Mouse (Mus musculus) midbrain, embryonic 16.5 days (tissue): ENCODE data around the gene Ttc38. TPM values are rescaled to one million over a fixed set of nuclear protein-coding genes. Genes with fewer than 3 reads are reported as not detected.

Experiments used
- polyA plus RNA-seq: library from polyadenylated mRNA; unstranded; fragments of >200 nt; fragmentation: Nextera tagmentation; extraction: Ambion mirVana; gene quantifications from 2 replicates; pipeline ENCODE4 v1.2.1, GENCODE M21; 2015

Ttc38 gene
- polyA plus RNA-seq, 1 experiment from 2014 or later = 2.9 TPM

Other genes with a start within 250 kb of the Ttc38 start
- 22.6 and 25.3 TPM in 2 replicates for gene Wnt7b, start 249.8 kb upstream of the Ttc38 start, polyA plus RNA-seq
- 1.5 and 1.9 TPM in 2 replicates for gene Ppara, start 97.3 kb upstream of the Ttc38 start, polyA plus RNA-seq
- gene Cdpf1, start 20.6 kb upstream of the Ttc38 start, polyA plus RNA-seq = 18.9 and 26.3 TPM in 2 replicates
- 0.05 TPM in 1 of 2 replicates, not detected in the other for gene Pkdrej, start 10.6 kb upstream of the Ttc38 start, polyA plus RNA-seq
- 3.4 and 4.2 TPM in 2 replicates for gene Gtse1, start 27.4 kb downstream of the Ttc38 start, polyA plus RNA-seq
- 58.5 and 59.5 TPM in 2 replicates for gene Trmu, start 47.0 kb downstream of the Ttc38 start, polyA plus RNA-seq
- gene Celsr1, start 201.5 kb downstream of the Ttc38 start, polyA plus RNA-seq = 1.1 and 1.3 TPM in 2 replicates
- gene Gramd4, start 225.4 kb downstream of the Ttc38 start, polyA plus RNA-seq = 36.0 and 36.7 TPM in 2 replicates